Mouse (Mus musculus) erythroblast, embryonic 14.5 days (primary cell): Measurements from ENCODE around the gene Chst11.

ENCODE experiments used
- GATA1 ChIP-seq: IDR thresholded peaks from 2 replicates; pipeline ENCODE4 v1.6.1; 2012; ENCODE audit warnings: low read length, inconsistent platforms, mixed read lengths
- TAL1 ChIP-seq: IDR thresholded peaks from 3 replicates; pipeline ENCODE4 v1.6.1; 2012; ENCODE audit warnings: low read length, inconsistent platforms, mixed read lengths

GRCm38 (mm10) chr10:83068466-83068865 is 83.2 kb downstream of the Chst11 start:
- TF ChIP-seq TAL1 (no peak), GATA1 (no peak)
